Mouse (Mus musculus) forebrain, embryonic 16.5 days (tissue): ENCODE measurements around the gene Slc2a4. TPM values are rescaled to one million over a fixed set of nuclear protein-coding genes. Genes with fewer than 3 reads are reported as not detected.

Experiments
- ATAC-seq: fragments of 200-750 bp; cut with Nextera tagmentation; 2 replicates; pipeline ENCODE4 v1.8.0; 2017; ENCODE audit warnings: mild to moderate bottlenecking, moderate library complexity
- H3K27ac ChIP-seq: fragments of 300-500 bp; sonication (generic); 2 replicates; pipeline ENCODE4 v1.5.1; 2014; ENCODE audit warnings: low read length, control low read depth
- H3K27me3 ChIP-seq: fragments of 300-500 bp; sonication (generic); replicated peaks from 2 replicates; pipeline ENCODE4 v1.6.1; 2014; ENCODE audit warnings: low read length; ENCODE audit not compliant: control insufficient read depth, insufficient read depth
- H3K36me3 ChIP-seq: fragments of 300-500 bp; sonication (generic); 2 replicates; pipeline ENCODE4 v1.6.1; 2014; ENCODE audit not compliant: control insufficient read depth, insufficient read depth
- H3K4me1 ChIP-seq: fragments of 300-500 bp; sonication (generic); replicated peaks from 2 replicates; pipeline ENCODE4 v1.6.1; 2014; ENCODE audit warnings: low read length; ENCODE audit not compliant: control insufficient read depth, insufficient read depth
- H3K4me2 ChIP-seq: fragments of 300-500 bp; sonication (generic); 2 replicates; pipeline ENCODE4 v1.6.1; 2014; ENCODE audit warnings: mild to moderate bottlenecking, low read length, control low read depth
- H3K4me3 ChIP-seq: fragments of 300-500 bp; sonication (generic); replicated peaks from 2 replicates; pipeline ENCODE4 v1.5.1; 2014; ENCODE audit warnings: mild to moderate bottlenecking, low read length, control low read depth
- H3K9ac ChIP-seq: fragments of 300-500 bp; sonication (generic); replicated peaks from 2 replicates; pipeline ENCODE4 v1.6.1; 2014; ENCODE audit warnings: low read depth, low read length, control low read depth
- H3K9me3 ChIP-seq: fragments of 300-500 bp; sonication (generic); 2 replicates; pipeline ENCODE4 v1.6.1; 2016; ENCODE audit warnings: low read length; ENCODE audit not compliant: control insufficient read depth
- WGBS: fragments of 180-500 bp; shearing (Covaris S2); extraction: QIAGEN DNeasy Blood & Tissue Kit; methylation state at CpG from one replicate; pipeline ENCODE4 v1.1.7; 2014; 5-methylcytosine and 5-hydroxymethylcytosine counted together
- polyA plus RNA-seq: library from polyadenylated mRNA; unstranded; fragments of >200 nt; fragmentation: Nextera tagmentation; extraction: Ambion mirVana; gene quantifications from 2 replicates; pipeline ENCODE4 v1.2.1, GENCODE M21; 2015

Slc2a4 gene
- polyA plus RNA-seq, result 6.6 and 6.7 TPM in 2 replicates

DNA sequence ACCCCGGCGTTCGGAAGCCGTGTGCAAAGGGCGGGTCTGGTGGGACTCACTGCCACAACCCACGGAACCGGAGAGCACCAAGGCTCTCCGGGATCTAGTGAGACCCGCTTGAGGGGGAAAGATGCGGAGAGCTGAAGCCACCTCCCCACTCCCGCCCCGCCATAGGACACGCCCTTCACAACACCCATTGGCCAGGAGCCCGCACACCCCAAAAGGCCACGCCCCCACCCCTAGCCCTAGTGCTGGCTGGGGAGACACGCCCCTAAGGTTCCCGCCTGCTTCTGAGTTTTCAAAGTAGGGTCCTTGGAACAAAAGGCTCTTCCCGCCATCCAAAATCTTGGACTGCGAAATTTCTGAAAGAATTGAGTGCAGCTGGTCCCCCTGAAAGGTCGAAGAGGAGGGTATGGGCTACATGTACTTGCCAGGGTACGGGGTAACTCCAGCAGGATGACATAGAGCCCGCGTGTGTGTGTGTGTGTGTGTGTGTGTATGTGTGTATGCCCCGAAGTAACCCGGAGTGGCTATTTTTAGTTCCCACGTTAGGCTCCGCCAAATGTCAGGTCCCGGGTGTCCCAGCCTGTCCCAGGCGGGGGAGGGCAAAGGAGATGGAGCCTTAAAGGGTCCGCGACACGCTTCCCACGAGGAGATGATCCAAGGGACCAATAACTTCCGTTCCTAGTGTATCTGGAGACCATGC, at the start of gene Slc2a4:
Gene Slc2a4 (minus strand): TSS at position 123 of the 697 bp plus-strand sequence.
- no peaks in the 10 kb centered on the region for H3K27me3 ChIP-seq
- peak; percentile 95 for ATAC-seq
- peak within 1 kb of the TSS; percentile 61 for H3K4me2 ChIP-seq
- under 1% methylated on average over 34 of the region's 34 CpGs for WGBS
- peak within 1 kb of the TSS; percentile 53 for H3K4me3 ChIP-seq
- H3K27ac ChIP-seq, result peak within 1 kb of the TSS; percentile 55; the same call in 1 of the 2 replicates
- no peaks in the 10 kb centered on the region for H3K9me3 ChIP-seq
- peaks cover 17% of the 10 kb centered on the region for H3K4me1 ChIP-seq
- H3K9ac ChIP-seq, result peak within 1 kb of the TSS; percentile 53
- no peaks in the 10 kb centered on the region for H3K36me3 ChIP-seq

DNA sequence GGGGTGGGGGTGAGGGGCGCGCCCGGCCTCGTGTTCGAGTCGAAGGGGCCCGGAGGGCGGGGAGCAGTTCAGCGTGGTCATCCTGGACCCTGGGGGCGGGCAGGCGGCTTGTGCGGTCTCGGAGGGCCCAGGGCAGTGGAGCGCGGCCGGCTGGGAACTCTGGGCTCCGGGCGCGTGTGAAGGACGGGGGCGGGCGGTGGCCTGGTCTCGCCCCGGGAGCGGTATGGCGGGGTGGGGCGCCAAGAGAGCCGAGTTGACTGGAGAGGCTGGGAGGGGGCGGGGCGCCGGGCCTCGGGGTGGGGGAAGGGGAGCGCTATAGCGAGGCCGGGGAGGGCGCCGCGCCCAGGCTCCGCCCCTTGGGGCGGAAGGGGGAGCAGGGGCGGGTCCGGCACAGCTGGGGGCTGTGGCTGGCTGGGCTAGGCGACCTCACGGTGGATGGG, 49.1 kb upstream of the Slc2a4 start:
- Histone ChIP-seq H3K4me3 (peak overlapping the region; percentile 71), H3K27ac (peak overlapping the region; percentile 80), H3K36me3 (peaks cover 19% of the 10 kb centered on the region), H3K4me2 (peak overlapping the region; percentile 63), H3K27me3 (no peaks in the 10 kb centered on the region), H3K9me3 (no peaks in the 10 kb centered on the region), H3K9ac (peak overlapping the region; percentile 74), H3K4me1 (peaks cover 37% of the 10 kb centered on the region)
- WGBS, result under 1% methylated on average over 38 of the region's 44 CpGs
- peak; percentile 7 for ATAC-seq

GRCm38 (mm10) chr11:69996161-69997061, 48.4 kb upstream of the Slc2a4 start:
- WGBS, result under 1% methylated on average over 63 of the region's 66 CpGs

DNA sequence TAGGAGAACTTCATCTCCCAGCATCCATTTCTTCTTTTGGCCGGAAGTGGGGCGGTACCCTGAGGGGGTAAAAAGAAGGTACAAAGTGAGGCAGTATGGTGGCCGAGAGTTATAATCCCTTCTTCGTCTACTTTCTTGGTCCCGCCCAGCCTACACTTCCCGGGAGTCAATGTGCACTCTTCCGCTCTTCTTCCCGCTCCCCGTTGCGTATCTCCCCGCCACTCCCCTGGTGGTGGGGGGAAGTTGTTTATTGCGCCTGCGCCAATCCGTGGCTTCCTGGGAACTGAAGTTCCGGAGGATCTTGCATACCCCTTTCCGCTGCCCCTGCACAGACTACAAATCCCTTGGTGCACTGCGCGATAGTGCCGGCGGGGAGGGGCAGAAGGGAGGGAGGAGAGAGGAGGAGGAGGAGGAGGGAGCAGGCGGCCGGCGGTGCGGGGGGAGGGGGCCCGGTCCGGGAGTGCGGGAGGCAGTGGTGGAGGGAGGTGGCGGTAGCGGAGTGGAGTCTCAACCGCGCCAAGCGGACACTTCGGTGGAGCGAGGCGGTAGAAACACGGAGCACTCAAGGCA, 47.5 kb upstream of the Slc2a4 start, which contains the start of gene Phf23:
Gene Phf23 (plus strand): TSS at position 387 of the 570 bp plus-strand sequence.
- WGBS, result 0% methylated on average over 34 of the region's 36 CpGs
- H3K4me2 ChIP-seq, result peak within 1 kb of the TSS; percentile 63
- peaks cover 19% of the 10 kb centered on the region for H3K36me3 ChIP-seq
- ATAC-seq, result peak; percentile 89
- no peaks in the 10 kb centered on the region for H3K27me3 ChIP-seq
- H3K9me3 ChIP-seq, result no peaks in the 10 kb centered on the region
- H3K4me1 ChIP-seq, result peaks cover 30% of the 10 kb centered on the region
- peak within 1 kb of the TSS; percentile 71 for H3K4me3 ChIP-seq
- peak within 1 kb of the TSS; percentile 74 for H3K9ac ChIP-seq
- peak within 1 kb of the TSS; percentile 80 for H3K27ac ChIP-seq

More at GRCm38 (mm10) chr11:69996161-69997061, 48.4 kb upstream of the Slc2a4 start:
- peak overlapping the region; percentile 71 for H3K4me3 ChIP-seq
- H3K9ac ChIP-seq, result peak overlapping the region; percentile 74
- H3K4me2 ChIP-seq, result peak overlapping the region; percentile 63
- no peaks in the 10 kb centered on the region for H3K9me3 ChIP-seq
- peak overlapping the region; percentile 80 for H3K27ac ChIP-seq
- H3K4me1 ChIP-seq, result peaks cover 31% of the 10 kb centered on the region
- no peak for ATAC-seq
- H3K27me3 ChIP-seq, result no peaks in the 10 kb centered on the region
- H3K36me3 ChIP-seq, result peaks cover 19% of the 10 kb centered on the region

- Histone ChIP-seq H3K4me1 (peaks cover 28% of the 10 kb centered on the region), H3K4me2 (no peak overlapping the region), H3K36me3 (peaks cover 22% of the 10 kb centered on the region), H3K9me3 (no peaks in the 10 kb centered on the region), H3K4me3 (no peak overlapping the region), H3K27me3 (no peaks in the 10 kb centered on the region), H3K27ac (no peak overlapping the region), H3K9ac (no peak overlapping the region)
- 86% methylated on average over 11 of the region's 11 CpGs for WGBS
- ATAC-seq, result no peak
These were observed 46.6 kb upstream of the Slc2a4 start for GRCm38 (mm10) chr11:69994401-69995090.

GRCm38 (mm10) chr11:69992932-69993331, 44.9 kb upstream of the Slc2a4 start:
- H3K4me1 ChIP-seq, result peaks cover 26% of the 10 kb centered on the region
- no peak for ATAC-seq
- peak overlapping the region; percentile 22; the same call in 1 of the 2 replicates for H3K4me2 ChIP-seq
- peaks cover 18% of the 10 kb centered on the region for H3K36me3 ChIP-seq
- no peak overlapping the region for H3K27ac ChIP-seq
- no peak overlapping the region for H3K4me3 ChIP-seq
- no peaks in the 10 kb centered on the region for H3K27me3 ChIP-seq
- WGBS, result 88% methylated on average over 3 of the region's 3 CpGs
- H3K9me3 ChIP-seq, result no peaks in the 10 kb centered on the region
- H3K9ac ChIP-seq, result no peak overlapping the region; the same call in 1 of the 2 replicates

DNA sequence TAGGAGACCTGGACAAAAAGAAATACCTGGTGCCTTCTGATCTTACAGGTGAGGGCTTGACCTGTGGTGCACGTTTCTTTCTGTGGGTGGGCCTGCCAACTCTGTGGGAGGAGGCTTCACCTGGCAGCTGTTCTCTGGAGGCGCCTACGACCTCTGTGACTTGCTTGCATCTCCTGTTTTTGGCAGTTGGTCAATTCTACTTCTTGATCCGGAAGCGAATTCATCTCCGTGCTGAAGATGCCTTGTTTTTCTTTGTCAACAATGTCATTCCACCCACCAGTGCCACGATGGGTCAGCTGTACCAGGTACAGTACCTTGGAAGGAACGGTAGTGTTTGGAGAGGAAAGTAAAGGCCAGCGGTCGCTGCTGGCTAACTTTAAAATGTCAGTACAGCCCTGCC, 44.4 kb upstream of the Slc2a4 start:
- no peak for ATAC-seq
- peak overlapping the region; percentile 62 for H3K4me3 ChIP-seq
- H3K9me3 ChIP-seq, result no peaks in the 10 kb centered on the region
- peaks cover 22% of the 10 kb centered on the region for H3K36me3 ChIP-seq
- 82% methylated on average over 10 of the region's 10 CpGs for WGBS
- H3K4me1 ChIP-seq, result peaks cover 20% of the 10 kb centered on the region
- H3K4me2 ChIP-seq, result peak overlapping the region; percentile 88
- H3K27me3 ChIP-seq, result no peaks in the 10 kb centered on the region
- no peak overlapping the region for H3K27ac ChIP-seq
- peak overlapping the region; percentile 73 for H3K9ac ChIP-seq

GRCm38 (mm10) chr11:69991711-69992110, 43.7 kb upstream of the Slc2a4 start:
- Histone ChIP-seq H3K27ac (peak overlapping the region; percentile 95), H3K9ac (peak overlapping the region; percentile 73), H3K36me3 (peaks cover 23% of the 10 kb centered on the region), H3K4me3 (peak overlapping the region; percentile 62), H3K9me3 (no peaks in the 10 kb centered on the region), H3K4me1 (peaks cover 18% of the 10 kb centered on the region), H3K27me3 (no peaks in the 10 kb centered on the region), H3K4me2 (peak overlapping the region; percentile 88)
- under 1% methylated on average over 15 of the region's 15 CpGs for WGBS
- peak; percentile 6; the same call in 1 of the 2 replicates for ATAC-seq
